ENCODE assay signal across 15 mouse cellular contexts in genomic region chr4:86335861-86336415, GRCm38 (mm10).
DNase-seq lines count a peak whose midpoint lies in the region; ATAC-seq and TF ChIP-seq lines count a peak whose summit lies in the region.
"Had no signal": no experiment of that assay in that cellular context is flagged by ENCODE, and none has a peak within 500 bp of the region (broad histone marks: within the 10 kb centered on the region; RNA-seq: fewer than 3 reads in every experiment).

No protein-coding gene starts in this region.

- peak; percentile 52 for ATAC-seq in lung, postnatal 0 days
- peak; percentile 26; the same call in 1 of the 2 replicates for ATAC-seq in kidney, embryonic 16.5 days (ENCODE audit: low FRiP score, low TSS enrichment)

- no peak for TF ChIP-seq CTCF in gastrocnemius, adult 2 months (IDR thresholded peaks at IDR 0.05)
- TF ChIP-seq CTCF in lung, postnatal 0 days (IDR thresholded peaks at IDR 0.05) = no peak

- H3K4me3 ChIP-seq in gastrocnemius, adult 2 months = no peak overlapping the region
- H3K4me3 ChIP-seq in lung, postnatal 0 days (ENCODE audit: low read depth, low read length) = no peak overlapping the region
- H3K4me3 ChIP-seq in kidney, embryonic 16.5 days (ENCODE audit: low read length) = no peak overlapping the region
- H3K4me3 ChIP-seq: liver, embryonic 13.5 days; neural tube, embryonic 15.5 days had no signal

- whole genome bisulfite sequencing in lung, postnatal 0 days = 25% methylated on average over 10 of the region's 10 CpGs
- WGBS in kidney, embryonic 16.5 days = 29% methylated on average over 10 of the region's 10 CpGs

- no peaks in the 10 kb centered on the region for H3K9me3 ChIP-seq in lung, postnatal 0 days (ENCODE audit: low read length)
- H3K9me3 ChIP-seq in kidney, embryonic 16.5 days (ENCODE audit: low read length) = no peaks in the 10 kb centered on the region
- H3K9me3 ChIP-seq: G1E; liver, embryonic 13.5 days; neural tube, embryonic 15.5 days had no signal

- H3K4me1 ChIP-seq in lung, postnatal 0 days (ENCODE audit: insufficient read depth, low read depth, low read length) = peaks cover 4% of the 10 kb centered on the region; the same call in 1 of the 2 replicates
- peaks cover 37% of the 10 kb centered on the region for H3K4me1 ChIP-seq in kidney, embryonic 16.5 days (ENCODE audit: insufficient read depth, low read length)
- H3K4me1 ChIP-seq: liver, embryonic 13.5 days had no signal

- H3K4me2 ChIP-seq in lung, postnatal 0 days (replicated peaks; ENCODE audit: low read depth, low read length) = no peak overlapping the region
- H3K4me2 ChIP-seq in kidney, embryonic 16.5 days (replicated peaks; ENCODE audit: low read depth, low read length) = no peak overlapping the region
- H3K4me2 ChIP-seq: liver, embryonic 13.5 days; neural tube, embryonic 15.5 days had no signal

- no peaks in the 10 kb centered on the region for H3K36me3 ChIP-seq in lung, postnatal 0 days (ENCODE audit: insufficient read depth, low read length)
- H3K36me3 ChIP-seq in kidney, embryonic 16.5 days (ENCODE audit: insufficient read depth, low read length) = no peaks in the 10 kb centered on the region
- H3K36me3 ChIP-seq: G1E; liver, embryonic 13.5 days; neural tube, embryonic 15.5 days had no signal

- no peak overlapping the region for H3K9ac ChIP-seq in lung, postnatal 0 days (replicated peaks; ENCODE audit: low read depth)
- H3K9ac ChIP-seq in kidney, embryonic 16.5 days (replicated peaks; ENCODE audit: low read length) = no peak overlapping the region
- H3K9ac ChIP-seq: liver, embryonic 13.5 days; neural tube, embryonic 15.5 days had no signal

- H3K27ac ChIP-seq in gastrocnemius, adult 2 months = peak overlapping the region; percentile 66; the same call in 1 of the 2 replicates
- H3K27ac ChIP-seq in lung, postnatal 0 days (ENCODE audit: low read length) = no peak overlapping the region
- H3K27ac ChIP-seq in kidney, embryonic 16.5 days (ENCODE audit: low read length) = peak overlapping the region; percentile 90
- H3K27ac ChIP-seq: liver, embryonic 13.5 days; neural tube, embryonic 15.5 days had no signal

- H3K27me3 ChIP-seq in lung, postnatal 0 days (replicated peaks; ENCODE audit: insufficient read depth, low read length) = no peaks in the 10 kb centered on the region
- no peaks in the 10 kb centered on the region for H3K27me3 ChIP-seq in kidney, embryonic 16.5 days (ENCODE audit: insufficient read depth, low read length)
- H3K27me3 ChIP-seq: liver, embryonic 13.5 days; neural tube, embryonic 15.5 days had no signal

- intact Hi-C loops in gastrocnemius, adult 2 months (cut with DNase I) = no loop called here

- no peak for TF ChIP-seq EP300 in lung, postnatal 0 days (IDR thresholded peaks at IDR 0.05)

- no peak for DNase-seq in gastrocnemius, adult 2 months
- DNase-seq in gastrocnemius, postnatal 4 days (ENCODE audit: low spot score in 2 of 2) = no peak
- DNase-seq in lung, postnatal 0 days (ENCODE audit: low spot score) = peak; percentile 31
- DNase-seq in lung, postnatal 36 days = no peak
- DNase-seq in yolk sac, embryonic 10.5 days (ENCODE audit: low spot score) = peak; percentile 51
- DNase-seq in thymus, postnatal 14 days = no peak
- no peak for DNase-seq in frontal cortex, postnatal 36 days (ENCODE audit: low spot score in 2 of 2)
- DNase-seq: adrenal gland, postnatal 10 days; cerebellum, adult 9-11 months; heart, adult 18-20 months; liver, embryonic 13.5 days; retina, postnatal 1 day had no signal

Comparison
In these comparisons a context has a peak if more than half of its experiments do, and no peak if none do; other contexts are left out.
1. DNase-seq: peak in lung, postnatal 0 days (single experiment) and yolk sac, embryonic 10.5 days (single experiment); none in gastrocnemius, adult 2 months (single experiment), gastrocnemius, postnatal 4 days (0 of 2), lung, postnatal 36 days (single experiment), thymus, postnatal 14 days (single experiment) and frontal cortex, postnatal 36 days (0 of 2).